Mouse (Mus musculus) naive thymus-derived CD4-positive, alpha-beta T cell, adult 2 months (primary cell): ENCODE measurements around the gene Ctcf.

Experiments used
- DNase-seq: peaks from one replicate; pipeline ENCODE4 v3.0.0-alpha.2; 2011; ENCODE audit warnings: low read depth

The Ctcf gene

GRCm38 (mm10) chr8:105648929-105649328 lies 12.6 kb downstream of the Ctcf start:
- DNase-seq = no peak

DNA sequence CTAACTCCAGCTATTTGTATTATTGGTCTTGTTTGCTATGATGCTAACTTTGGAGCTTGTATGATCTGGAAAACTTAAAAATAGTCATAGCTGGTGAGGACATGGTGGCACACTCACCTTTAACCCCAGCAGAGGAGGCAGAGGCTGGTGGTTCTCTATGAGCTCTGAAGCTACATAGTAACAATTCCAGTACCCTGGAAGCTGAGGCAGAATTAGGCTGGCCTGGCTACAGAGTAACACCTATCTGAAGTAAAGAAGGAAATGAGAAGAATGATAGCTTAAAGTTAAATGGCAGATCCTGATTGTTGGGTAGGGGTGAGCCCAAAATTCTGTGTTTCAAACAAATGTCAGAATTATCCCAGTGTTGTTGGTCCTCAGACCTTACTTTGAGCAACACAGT lies 21.3 kb downstream of the Ctcf start:
- DNase-seq = no peak

GRCm38 (mm10) chr8:105661167-105661566 lies 24.8 kb downstream of the Ctcf start:
- DNase-seq = peak; percentile 75

GRCm38 (mm10) chr8:105677891-105678290 lies 41.5 kb downstream of the Ctcf start:
- no peak for DNase-seq

- DNase-seq = no peak
Measured at GRCm38 (mm10) chr8:105685325-105685724, 49.0 kb downstream of the Ctcf start.

DNA sequence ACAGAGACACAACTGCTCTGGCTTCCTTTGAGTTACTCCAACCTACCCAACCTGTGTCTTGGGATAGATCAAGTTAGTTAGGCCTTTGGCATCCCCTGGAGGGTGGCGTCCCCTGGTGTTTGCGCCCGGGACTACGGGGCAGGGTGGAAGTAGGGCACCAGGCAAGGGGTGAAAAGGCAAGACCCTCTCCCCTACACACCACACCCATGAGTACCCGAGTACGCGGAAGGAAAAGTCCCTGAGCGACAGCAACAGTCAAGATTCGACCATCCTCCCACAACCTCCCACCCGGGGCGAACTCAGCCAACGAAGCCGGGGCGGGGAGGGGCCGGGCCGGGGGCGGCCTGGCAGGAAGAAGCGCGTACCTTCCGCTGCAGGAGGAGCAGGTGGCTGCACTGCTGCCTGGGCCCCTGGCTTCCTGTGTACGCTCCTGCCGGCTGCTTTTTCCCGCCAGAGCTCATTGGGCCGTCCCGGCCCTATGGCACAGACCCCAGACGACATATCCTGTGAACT lies 49.5 kb downstream of the Ctcf start, which contains the start of gene Carmil2:
Gene Carmil2 (plus strand): TSS at position 479 of the 513 bp plus-strand sequence.
- peak; percentile 92 for DNase-seq

GRCm38 (mm10) chr8:105686551-105686950 lies 50.2 kb downstream of the Ctcf start:
- no peak for DNase-seq

- DNase-seq = no peak
Measured at GRCm38 (mm10) chr8:105687512-105687911, 51.1 kb downstream of the Ctcf start.

DNA sequence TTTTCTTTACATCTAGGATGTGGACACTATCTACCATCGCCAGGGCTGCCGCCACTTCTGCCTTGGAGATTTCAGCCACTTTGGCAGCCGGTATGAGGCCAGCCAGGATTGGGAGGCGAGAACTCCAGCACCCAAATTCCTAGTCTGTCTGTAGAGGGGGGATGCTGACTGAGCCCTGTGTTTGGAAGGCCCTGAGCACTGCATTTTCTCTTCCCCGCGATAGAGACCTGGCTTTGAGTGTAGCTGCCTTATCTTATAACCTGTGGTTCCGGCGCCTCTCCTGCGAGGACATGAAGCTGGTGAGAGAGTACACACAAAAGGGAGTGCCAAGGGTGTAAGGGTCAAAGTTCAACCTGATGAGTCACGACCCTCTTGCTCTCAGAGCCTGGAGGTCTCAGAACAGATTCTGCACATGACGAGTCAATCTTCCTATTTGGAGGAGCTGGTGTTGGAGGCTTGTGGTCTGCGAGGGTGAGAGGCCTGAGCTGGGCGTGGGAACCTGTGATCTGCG lies 51.9 kb downstream of the Ctcf start:
- DNase-seq = no peak

- no peak for DNase-seq
Measured at GRCm38 (mm10) chr8:105689256-105689982, 53.1 kb downstream of the Ctcf start.

- DNase-seq = no peak
Measured at GRCm38 (mm10) chr8:105689983-105690360, 53.6 kb downstream of the Ctcf start.

DNA sequence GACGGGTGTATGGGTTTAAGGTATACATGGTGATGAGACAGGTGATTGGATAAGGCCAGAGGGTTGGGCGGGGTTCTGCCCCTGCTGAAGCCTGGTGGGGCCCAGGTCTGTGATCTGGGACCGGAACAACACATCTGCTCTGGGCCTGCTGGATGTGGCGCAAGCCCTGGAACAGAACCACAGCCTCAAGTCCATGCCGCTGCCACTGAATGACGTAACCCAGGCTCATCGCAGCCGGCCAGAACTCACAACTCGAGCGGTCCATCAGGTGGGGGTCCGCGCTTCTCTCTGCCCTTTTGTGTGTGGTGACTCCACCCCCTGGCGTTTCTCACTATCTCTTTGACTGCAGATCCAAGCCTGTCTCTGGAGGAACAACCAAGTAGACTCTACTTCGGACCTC lies 54.6 kb downstream of the Ctcf start:
- DNase-seq = no peak

GRCm38 (mm10) chr8:105692449-105693182 lies 56.2 kb downstream of the Ctcf start:
- no peak for DNase-seq

GRCm38 (mm10) chr8:105693648-105694047 lies 57.3 kb downstream of the Ctcf start:
- DNase-seq = no peak

DNA sequence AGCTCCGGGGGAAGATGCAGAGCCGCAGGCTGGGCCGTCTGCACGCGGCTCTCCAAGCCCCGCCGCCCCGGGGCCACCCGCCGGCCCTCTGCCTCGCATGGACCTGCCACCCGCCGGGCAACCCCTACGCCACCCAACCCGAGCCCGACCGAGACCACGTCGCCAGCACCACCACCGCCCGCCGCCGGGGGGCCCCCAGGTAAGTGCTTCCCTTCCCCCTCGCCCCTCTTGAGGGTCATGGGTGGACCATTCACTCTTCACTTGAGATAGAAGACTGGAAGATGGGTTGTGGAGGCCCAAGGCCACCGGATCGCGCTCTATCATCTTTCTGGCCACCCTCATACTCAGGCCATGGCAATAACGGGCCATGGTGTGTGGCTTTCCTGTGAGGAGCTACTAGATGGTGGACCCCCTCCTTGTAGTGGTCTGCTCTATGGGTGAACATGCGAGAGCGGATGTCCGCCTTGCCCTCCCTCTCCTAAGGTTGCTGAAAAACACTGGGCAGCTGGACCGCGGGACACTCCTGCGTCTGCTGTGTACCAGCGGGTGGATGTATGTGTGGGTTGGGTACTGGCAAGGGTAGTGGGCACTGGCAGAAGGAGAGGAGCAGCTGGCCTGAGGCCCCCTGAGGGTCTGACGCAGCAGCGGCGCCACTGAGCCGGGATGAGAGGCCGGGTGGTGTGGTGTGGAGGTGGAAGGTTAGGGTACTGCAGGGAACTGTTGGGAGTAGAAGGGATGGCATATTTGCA lies 57.9 kb downstream of the Ctcf start:
- no peak for DNase-seq

DNA sequence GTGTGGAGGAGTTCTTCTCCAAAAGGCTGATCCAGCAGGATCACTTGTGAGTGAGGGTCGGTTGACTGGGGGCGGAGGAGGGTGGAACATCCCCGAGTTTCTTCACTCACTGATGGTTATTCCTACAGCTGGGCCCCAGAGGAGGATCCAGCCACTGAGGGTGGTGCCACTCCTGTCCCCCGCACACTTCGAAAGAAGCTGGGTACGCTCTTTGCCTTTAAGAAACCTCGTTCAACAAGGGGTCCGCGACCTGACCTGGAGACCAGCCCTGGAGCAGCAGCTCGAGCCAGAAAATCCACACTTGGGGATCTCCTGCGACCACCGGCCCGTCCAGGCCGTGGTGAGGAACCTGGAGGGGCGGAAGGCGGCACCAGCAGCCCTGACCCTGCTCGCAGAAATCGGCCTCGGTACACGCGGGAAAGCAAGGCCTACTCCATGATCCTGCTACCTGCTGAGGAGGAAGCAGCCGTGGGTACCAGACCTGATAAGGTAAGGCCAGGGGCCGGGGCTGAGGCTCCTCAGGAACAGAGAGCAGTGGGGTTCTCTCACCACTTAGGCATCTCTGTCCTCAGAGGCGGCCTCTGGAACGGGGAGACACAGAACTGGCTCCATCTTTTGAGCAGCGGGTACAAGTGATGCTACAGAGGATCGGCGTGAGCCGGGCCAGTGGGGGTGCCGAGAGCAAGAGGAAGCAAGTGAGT lies 58.9 kb downstream of the Ctcf start:
- DNase-seq = no peak

DNA sequence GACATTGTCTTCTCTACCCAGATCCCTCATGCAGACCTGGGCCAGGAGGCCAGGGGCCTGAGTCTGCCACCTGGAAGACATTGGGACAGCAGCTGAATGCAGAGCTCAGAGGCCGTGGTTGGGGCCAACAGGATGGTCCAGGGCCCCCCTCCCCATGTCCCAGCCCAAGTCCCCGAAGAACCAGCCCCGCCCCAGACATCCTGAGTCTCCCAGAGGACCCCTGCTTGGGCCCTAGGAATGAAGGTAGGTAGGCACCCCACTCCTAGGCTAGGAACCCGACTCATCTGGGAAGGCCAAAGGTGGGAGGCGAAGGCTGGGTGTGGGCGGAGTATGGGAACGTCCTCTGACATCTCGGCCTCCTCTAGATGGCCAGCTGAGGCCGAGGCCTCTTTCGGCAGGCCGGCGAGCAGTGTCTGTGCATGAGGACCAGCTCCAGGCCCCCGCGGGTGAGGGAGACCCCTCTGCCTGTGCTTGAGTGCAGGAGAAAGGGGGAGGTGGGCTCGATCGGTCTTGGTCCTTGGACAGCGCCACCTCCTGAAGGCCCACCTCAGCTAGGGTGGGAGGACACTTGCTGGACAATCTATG lies 60.9 kb downstream of the Ctcf start:
- DNase-seq = no peak

DNA sequence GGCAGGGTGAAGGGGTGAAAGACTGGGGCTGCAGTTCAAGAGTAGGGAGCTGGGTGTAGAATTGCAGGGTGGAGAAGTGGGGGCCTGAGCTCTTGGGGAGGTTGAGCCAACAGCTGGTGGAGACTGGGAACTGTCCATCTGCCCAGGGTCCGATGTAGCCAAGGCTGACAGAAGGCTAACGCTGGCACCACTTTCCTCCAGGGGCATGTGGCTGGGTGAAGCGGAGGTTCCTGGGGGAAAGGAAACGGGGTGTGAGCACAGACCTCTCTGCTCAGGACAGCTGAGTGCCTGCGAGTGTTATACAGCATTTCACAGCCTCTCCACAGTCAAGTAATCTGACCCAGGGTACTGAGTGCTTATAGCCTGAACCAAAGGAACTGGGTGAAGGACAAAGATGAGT lies 62.4 kb downstream of the Ctcf start:
- no peak for DNase-seq

DNA sequence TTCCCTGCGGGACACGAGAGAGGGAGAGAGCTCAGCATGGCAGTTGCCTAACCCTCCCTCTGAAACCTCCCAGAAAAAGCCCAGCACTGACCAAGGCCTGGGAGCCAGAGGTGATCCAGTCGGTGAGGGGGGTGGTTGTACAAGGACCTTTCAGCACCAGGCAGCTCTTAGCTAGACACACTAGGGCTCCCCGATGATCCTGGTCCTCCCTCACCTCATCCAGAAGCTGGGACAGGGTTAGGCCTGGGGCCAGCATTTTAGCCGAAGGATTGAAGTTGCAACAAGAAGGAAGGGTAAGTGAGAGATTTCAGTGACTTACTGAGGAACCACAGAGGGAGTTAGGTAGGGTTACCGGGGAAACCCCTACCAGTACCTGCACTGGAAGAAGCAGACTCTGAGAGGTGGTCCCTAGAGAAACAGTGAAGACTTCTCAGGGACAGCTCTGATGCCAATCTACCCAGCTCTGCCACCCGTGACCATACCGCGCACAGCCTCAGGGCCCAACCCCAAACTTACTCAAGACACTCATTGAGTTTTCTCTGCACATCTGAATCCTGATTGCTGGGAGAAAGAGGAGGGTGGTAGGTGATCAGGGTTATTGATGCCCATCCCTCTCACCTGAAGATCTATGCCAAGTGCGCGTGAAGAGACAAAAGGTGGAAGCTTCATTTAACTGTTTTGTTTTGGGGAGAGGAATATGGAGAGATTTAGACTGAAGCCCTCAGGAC lies 63.3 kb downstream of the Ctcf start:
- DNase-seq = no peak

- no peak for DNase-seq
Measured at GRCm38 (mm10) chr8:105700566-105700965, 64.2 kb downstream of the Ctcf start.
